Mouse (Mus musculus): ENCODE measurements around the gene Znrf1. TPM values are rescaled to one million over a fixed set of nuclear protein-coding genes. Genes with fewer than 3 reads are reported as not detected.
"Not testable (repeated sequence)": the region's sequence is repeated elsewhere in the genome, so short reads cannot be mapped to it uniquely, and the experiment has no call there.

The Znrf1 gene
- polyA plus RNA-seq, 1 experiment = 23.5 TPM

- DNase-seq (ENCODE audit: low read depth, low spot score) = no peak
Measured at GRCm38 (mm10) chr8:111624853-111625221, 88.9 kb downstream of the Znrf1 start.

GRCm38 (mm10) chr8:111625694-111626527 is 90.0 kb downstream of the Znrf1 start:
- DNase-seq (ENCODE audit: low read depth, low spot score) = no peak

More at GRCm38 (mm10) chr8:111624853-111625221, 88.9 kb downstream of the Znrf1 start:
- 93% methylated on average over 10 of the region's 10 CpGs for WGBS

GRCm38 (mm10) chr8:111626528-111626820 is 90.6 kb downstream of the Znrf1 start:
- no peak for DNase-seq (ENCODE audit: low read depth, low spot score)
- 48% methylated on average over 8 of the region's 8 CpGs for whole genome bisulfite sequencing

More at GRCm38 (mm10) chr8:111625694-111626527, 90.0 kb downstream of the Znrf1 start:
- WGBS = 19% methylated on average over 6 of the region's 6 CpGs

- no peak for DNase-seq (ENCODE audit: low read depth, low spot score)
- 80% methylated on average over 14 of the region's 14 CpGs for WGBS
Measured at GRCm38 (mm10) chr8:111626933-111627332, 91.0 kb downstream of the Znrf1 start.

- DNase-seq (ENCODE audit: low read depth, low spot score) = no peak
- WGBS = 94% methylated on average over 9 of the region's 9 CpGs
Measured at GRCm38 (mm10) chr8:111627923-111628322, 92.0 kb downstream of the Znrf1 start.

GRCm38 (mm10) chr8:111628401-111628800 is 92.5 kb downstream of the Znrf1 start:
- 91% methylated on average over 12 of the region's 12 CpGs for WGBS
- no peak for DNase-seq (ENCODE audit: low read depth, low spot score)

- WGBS = 87% methylated on average over 19 of the region's 19 CpGs
- no peak for DNase-seq (ENCODE audit: low read depth, low spot score)
Measured at GRCm38 (mm10) chr8:111628894-111629501, 93.1 kb downstream of the Znrf1 start.

GRCm38 (mm10) chr8:111630105-111630521 is 94.2 kb downstream of the Znrf1 start, which contains the start of gene Ldhd:
Gene Ldhd, minus strand, starts transcription at chr8:111630374.
- DNase-seq (ENCODE audit: low read depth, low spot score) = no peak
- WGBS = 9% methylated on average over 13 of the region's 13 CpGs

GRCm38 (mm10) chr8:111631589-111631988 is 95.7 kb downstream of the Znrf1 start:
- DNase-seq (ENCODE audit: low read depth, low spot score) = no peak
- 93% methylated on average over 8 of the region's 8 CpGs for WGBS

- no peak for DNase-seq (ENCODE audit: low read depth, low spot score)
- 86% methylated on average over 3 of the region's 3 CpGs for WGBS
Measured at GRCm38 (mm10) chr8:111632976-111633375, 97.1 kb downstream of the Znrf1 start.

- no peak for DNase-seq (ENCODE audit: low read depth, low spot score)
Measured at GRCm38 (mm10) chr8:111638086-111638485, 102.2 kb downstream of the Znrf1 start.

GRCm38 (mm10) chr8:111641064-111641463 is 105.2 kb downstream of the Znrf1 start:
- WGBS = 90% methylated on average over 2 of the region's 2 CpGs
- DNase-seq (ENCODE audit: low read depth, low spot score) = no peak

GRCm38 (mm10) chr8:111642496-111642895 is 106.6 kb downstream of the Znrf1 start:
- no peak for DNase-seq (ENCODE audit: low read depth, low spot score)
- 11% methylated on average over 5 of the region's 5 CpGs for WGBS

- DNase-seq (ENCODE audit: low read depth, low spot score) = no peak
- WGBS = under 1% methylated on average over 5 of the region's 5 CpGs
Measured at GRCm38 (mm10) chr8:111642939-111643263, 107.0 kb downstream of the Znrf1 start.

GRCm38 (mm10) chr8:111643264-111644141 is 107.6 kb downstream of the Znrf1 start, which contains the start of gene Zfp1:
Gene Zfp1, plus strand, starts transcription at chr8:111643401.
- WGBS = under 1% methylated on average over 75 of the region's 75 CpGs
- DNase-seq (ENCODE audit: low read depth, low spot score) = peak; percentile 82

GRCm38 (mm10) chr8:111644286-111645051 is 108.6 kb downstream of the Znrf1 start:
- 23% methylated on average over 12 of the region's 12 CpGs for WGBS
- not testable (repeated sequence) for DNase-seq (ENCODE audit: low read depth, low spot score)

- WGBS = 90% methylated on average over 8 of the region's 8 CpGs
- DNase-seq (ENCODE audit: low read depth, low spot score) = no peak
Measured at GRCm38 (mm10) chr8:111645715-111646114, 109.8 kb downstream of the Znrf1 start.

- WGBS = 86% methylated on average over 2 of the region's 2 CpGs
- DNase-seq (ENCODE audit: low read depth, low spot score) = no peak
Measured at GRCm38 (mm10) chr8:111648834-111649233, 112.9 kb downstream of the Znrf1 start.

- WGBS = 96% methylated on average over 3 of the region's 3 CpGs
- no peak for DNase-seq (ENCODE audit: low read depth, low spot score)
Measured at GRCm38 (mm10) chr8:111650651-111651050, 114.8 kb downstream of the Znrf1 start.

- 33% methylated on average over 2 of the region's 2 CpGs for WGBS
- DNase-seq (ENCODE audit: low read depth, low spot score) = no peak
Measured at GRCm38 (mm10) chr8:111653524-111653923, 117.6 kb downstream of the Znrf1 start.

Measured in large intestine, adult 2 months (tissue).